Mouse (Mus musculus) thymus, postnatal 36 days (tissue): Measurements from ENCODE around the gene Trim17.
A peak's percentile ranks its signal among the peaks of the same experiment; 100 is the strongest.

Source experiments
- DNase-seq, 2 experiments: peaks; one replicate each; pipeline ENCODE4 v3.0.0; 2022; ENCODE audit warnings: mixed read lengths in 2 of 2

The Trim17 gene

DNA sequence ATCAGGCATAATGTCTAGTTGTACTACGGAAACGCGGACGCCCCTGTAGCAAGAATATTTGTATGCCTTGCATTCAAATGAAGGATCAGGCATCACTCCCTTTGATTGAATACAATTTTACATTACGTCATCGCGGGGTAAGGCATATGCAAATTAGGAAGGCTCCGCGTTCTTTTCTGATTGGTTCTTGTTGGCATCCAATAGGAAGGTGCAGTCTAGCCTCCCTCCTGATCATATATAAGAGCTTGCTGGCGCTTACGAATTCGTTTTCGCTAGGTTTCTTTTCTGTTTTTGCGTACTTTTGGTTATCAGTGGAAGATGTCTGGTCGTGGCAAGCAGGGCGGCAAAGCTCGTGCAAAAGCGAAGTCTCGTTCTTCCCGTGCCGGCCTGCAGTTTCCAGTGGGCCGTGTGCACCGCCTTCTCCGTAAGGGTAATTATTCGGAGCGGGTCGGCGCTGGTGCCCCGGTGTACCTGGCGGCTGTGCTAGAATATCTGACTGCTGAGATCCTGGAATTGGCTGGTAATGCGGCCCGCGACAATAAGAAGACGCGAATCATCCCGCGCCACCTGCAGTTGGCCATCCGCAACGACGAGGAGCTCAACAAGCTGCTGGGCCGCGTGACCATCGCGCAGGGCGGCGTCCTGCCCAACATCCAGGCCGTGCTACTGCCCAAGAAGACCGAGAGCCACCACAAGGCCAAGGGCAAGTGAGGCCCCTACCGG, at the start of gene Trim17, which contains the start of gene Hist3h2a:
Trim17 (plus strand) TSS at position 266 of the 723 bp plus-strand sequence.
Hist3h2a (plus strand) TSS at position 266 of the 723 bp plus-strand sequence.
- DNase-seq, result peak; percentile 80 to 81

DNA sequence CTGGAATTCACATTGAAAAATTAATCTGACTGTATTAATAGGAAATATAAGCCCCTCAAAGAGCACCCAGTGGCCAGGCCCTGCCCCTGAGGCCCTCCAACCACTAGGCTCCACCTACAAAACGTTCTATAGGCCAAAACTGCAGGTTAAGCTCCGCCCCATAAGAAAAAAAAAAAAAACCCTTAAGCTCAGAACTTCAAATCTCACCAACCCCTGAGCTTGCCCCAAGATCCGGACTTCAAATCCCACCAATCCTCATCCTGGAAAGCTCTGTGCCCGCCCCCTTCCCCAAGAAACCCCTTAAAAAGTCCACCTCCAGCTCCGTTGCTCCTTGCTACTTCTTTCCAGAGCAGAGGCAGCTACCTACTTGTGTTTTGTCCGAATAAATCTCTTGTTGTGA, 49.6 kb upstream of the Trim17 start:
- no peak for DNase-seq

DNA sequence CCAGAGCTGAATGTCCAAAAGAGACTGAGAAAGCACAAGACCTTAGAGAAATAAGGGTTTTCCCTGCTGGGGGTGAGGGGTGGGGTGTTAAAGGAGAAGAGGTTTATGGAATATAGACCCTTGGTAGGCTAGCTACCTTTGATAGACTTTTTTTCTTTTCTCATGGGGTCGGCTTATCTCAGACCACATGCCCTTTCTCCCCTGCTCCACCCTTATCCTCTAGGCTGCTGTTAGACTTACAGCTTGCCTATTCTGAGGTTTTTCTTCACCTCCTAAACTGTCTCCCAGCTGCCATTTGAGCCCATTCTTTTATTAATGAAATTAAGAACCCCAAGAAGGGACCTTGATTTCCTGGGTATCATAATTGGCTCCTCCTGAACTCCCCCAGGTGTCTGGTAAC, 40.7 kb upstream of the Trim17 start:
- DNase-seq, result no peak

DNA sequence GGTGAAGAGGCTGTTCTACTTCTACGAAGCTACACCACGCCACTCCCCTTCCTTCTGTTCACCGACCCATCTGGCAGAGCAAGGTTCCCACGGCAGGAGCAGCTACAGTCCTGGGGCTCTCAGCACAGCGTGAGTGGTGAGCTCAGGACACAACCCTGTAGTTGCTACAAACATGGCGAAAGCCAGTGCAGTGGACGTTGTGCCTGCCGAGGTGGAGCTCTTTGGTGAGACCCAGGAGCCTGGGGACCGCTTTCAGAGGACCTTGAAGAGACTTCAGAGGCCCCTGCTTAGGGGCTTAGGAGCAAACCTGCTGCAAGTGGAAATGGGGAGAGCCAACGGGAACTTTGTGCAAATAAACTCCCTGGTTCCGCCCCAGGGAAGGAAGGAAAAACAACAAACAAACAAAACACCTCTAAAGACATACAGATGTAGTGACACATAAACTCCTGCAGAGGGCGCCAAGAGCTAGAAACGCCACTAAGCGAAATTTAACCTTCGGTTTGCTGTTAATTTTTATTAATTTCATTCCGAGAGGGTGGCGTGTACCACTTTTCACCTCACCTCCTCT, 39.9 kb upstream of the Trim17 start:
- DNase-seq, result peak in 1 of 2 experiments; percentile 27

DNA sequence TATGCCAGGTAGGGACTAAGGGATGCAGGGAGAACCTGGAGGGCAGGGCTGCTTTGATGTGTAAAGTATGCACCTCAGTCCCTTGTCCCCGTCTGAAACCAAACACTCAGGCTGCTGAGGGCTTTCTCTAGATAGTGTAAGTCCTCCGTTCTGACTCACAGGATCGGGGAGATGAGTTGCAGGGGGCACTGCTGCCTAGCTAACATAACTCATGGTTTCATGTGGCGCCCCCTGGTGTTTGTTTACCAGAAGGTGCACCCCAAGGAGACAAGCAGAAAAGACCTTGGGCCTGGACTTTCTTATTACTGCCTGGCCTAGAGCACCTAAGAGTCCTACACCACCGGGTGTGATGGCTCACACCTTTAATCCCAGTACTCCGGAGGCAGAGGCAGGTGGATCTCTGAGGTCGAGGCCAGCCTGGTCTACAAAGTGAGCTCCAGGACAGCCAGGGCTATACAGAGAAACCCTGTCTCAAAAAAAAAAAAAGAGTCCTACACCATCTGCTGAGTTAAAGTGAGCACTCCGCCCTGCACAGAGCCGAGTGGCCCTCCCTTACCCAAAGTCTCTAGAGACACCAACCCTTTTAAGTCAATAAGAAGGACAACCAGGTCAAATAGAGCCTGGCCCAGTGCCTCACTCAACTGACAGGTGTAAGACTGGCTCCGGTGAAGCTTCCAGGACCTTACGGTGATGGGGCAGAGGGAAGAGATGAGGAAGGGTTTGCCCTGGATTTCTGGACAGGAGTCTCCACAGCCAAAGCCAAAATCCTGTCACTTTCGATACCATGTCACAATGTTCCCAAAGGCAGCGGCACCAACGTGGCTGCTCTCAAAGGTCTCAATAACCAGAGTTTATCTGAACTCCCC, 37.4 kb upstream of the Trim17 start:
- DNase-seq, result peak; percentile 76 to 78

DNA sequence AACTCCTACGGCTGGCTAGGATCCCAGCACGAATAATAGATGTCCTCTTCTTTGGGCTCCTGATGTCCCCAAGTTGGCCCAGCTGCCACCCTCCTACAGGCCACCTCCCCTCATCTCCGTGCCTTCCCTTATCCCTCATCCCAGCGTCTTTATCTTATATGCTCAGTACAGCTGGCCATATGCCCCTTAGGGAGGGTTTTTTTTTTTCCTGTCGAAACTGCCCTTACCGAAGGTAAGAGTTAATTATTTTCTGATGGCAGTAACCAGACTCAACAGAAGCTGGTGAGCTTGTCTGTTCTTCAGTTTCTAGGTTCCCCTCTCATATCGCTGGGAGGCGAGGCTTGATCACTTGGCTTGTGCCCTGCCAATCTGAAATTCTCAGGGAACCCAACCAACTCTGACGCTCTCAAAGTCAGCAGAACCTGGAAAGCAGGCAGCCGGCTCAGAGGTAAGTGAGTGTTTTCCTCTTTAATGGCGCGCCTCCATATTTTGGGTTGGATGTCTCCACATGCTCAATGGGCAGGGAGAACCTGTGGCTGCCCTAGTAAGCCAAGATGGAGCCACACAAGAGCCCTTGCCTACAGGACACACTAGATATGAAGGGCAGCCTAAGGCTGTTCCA, 36.6 kb upstream of the Trim17 start, which contains the start of gene Btnl10:
Btnl10 (plus strand) TSS at position 164 of the 622 bp plus-strand sequence.
- DNase-seq, result no peak

DNA sequence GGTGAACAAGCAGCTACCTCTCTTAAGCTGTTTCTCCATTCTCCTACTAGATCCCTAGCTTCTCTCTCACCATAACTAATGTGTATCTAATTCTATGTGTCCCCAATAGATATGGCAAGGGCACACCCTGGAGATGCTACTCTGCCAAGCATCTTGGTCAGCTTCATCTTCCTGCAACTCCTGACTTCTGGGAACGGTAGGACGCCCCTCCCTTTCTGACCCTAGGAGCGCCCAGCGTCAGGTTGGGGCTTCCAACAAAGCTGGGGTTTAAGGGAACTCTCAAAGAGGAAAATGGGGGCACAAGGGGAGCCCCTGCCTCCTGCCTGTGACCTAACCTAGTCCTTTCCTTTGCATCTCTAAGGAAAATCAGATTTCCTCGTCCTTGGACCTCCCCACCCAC, 35.7 kb upstream of the Trim17 start:
- DNase-seq, result no peak

DNA sequence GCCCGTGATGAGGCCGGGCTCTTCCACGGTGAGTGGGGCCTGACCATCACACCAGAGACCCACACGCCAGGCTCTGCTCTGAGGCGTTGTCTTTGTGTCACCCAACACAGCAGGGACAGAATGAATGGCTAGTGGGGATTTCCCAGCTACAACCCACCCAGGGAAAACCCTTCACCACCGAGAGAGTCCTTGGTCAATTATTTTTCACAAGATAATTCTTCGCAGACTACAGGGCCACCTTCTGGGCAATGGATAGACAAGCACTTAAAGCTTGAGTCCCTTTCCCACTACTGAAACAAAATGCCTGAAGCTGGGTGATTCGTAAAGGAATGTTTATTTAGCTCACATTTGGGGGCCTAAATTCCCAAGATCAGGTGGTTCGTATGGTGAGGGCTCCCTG, 32.1 kb upstream of the Trim17 start:
- DNase-seq, result no peak

DNA sequence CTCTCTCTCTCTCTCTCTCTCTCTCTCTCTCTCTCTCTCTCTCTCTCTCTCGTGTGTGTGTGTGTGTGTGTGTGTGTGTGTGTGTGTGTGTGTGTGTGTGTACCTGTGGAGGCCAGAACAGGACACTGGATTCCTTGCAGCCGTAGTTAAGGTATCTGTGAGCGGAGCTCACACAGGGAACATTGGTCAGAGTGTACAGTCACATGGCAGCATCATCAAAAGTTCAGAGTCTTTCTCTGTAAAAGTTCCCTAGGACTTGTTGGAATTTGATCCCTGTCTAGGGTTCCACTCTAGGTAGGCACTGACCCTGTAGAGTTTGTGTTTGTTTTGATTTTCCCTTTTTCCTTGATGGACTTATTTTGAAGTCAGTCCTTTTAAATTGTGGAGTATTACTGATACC, 27.8 kb upstream of the Trim17 start:
- no peak for DNase-seq

DNA sequence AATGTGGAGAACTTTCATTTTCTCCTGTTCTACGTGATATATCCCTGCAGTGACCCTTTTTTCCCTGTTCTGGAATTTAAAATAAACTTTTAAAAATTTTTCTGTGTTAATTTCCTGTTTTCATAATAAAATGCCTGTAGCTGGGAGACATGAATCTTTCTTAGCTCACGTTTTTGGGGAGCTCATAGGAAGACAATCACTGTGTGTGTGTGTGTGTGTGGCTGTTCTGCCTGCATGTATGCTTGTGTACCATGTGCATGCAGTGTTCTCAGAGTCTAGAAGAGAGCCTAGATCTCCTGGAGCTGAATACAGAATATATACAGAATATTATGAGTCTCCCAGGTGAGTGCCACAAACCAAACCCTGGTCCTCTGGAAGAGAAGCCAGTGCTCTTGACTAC, 27.4 kb upstream of the Trim17 start:
- DNase-seq, result no peak

DNA sequence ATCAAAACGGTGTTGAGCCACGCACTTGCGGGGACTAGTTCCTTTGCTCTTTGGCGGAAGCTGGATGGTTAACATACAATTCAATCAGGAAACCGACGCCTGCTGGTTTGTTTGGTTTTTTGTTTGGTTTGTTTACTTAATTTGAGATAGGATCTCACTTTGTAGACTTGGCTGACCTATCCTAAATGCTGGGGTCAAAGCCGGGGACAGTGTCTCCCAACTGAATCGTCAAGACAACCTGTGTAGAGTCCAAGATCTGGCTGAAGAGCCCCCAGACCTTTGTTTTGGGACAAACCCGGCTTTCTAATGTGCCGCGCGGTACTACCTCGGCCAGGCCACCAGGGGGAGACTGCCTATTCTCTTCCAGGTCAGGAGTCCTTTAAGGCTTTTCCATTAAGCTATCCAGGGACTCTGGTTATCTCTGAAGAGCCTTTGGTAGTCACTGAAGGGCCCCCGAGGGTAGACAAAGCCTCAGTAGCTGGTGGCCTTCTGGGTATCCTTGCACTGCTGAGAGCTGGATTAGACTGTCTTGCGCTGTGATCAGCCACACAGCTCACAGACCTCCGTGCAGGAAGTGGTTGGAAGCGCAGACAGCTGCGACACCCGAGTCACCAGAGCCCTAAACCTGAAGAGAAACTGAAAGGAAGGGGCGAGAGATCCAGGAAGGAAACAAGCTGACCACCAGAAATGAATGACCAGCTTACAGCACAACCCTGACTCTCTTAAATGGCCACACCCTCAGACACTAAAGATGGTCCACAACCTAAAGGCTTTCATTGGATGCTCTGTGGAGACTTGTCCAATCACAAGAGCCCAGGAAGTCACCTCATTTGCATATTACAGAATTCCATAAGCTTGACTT, 26.5 kb upstream of the Trim17 start:
- DNase-seq, result peak; percentile 75 to 78

DNA sequence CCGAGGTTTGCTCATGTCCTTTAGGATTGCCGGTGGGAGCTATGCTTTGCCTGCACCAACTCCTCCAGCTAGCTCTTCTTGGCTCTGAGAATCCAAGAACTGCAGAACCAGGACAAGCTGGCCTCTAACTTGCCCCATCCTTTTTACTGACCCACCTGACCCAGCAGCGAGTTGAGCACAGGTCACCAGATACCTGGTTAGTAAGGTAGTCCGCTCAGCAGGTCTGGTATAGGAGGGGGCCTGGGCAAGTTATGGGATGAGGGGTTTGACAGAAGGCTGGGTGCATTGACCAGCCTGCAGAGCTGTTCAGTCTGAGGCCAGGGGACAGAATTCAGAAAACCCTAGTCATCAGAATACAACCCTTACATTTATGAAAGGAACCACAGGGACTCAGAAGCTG, 25.4 kb upstream of the Trim17 start:
- no peak for DNase-seq

DNA sequence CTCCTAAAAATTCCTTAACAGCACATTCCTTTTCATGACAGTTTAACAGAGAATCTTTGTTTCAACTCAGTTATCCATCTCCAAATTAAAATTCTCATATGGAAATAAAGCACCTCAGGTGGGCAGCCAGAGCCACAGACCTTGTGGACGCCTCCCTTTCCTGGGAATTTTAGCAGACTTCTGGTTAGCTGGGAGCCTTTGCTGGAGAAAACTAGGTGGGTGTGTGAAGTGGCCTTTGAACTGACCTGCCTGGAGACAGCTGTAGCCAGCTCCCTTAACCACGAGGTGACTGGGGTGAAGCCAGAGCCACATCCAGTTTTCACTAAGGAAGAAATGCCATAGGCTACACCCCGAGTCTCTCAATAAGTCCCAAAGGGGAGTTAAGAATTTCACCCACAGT, 24.8 kb upstream of the Trim17 start:
- no peak for DNase-seq

DNA sequence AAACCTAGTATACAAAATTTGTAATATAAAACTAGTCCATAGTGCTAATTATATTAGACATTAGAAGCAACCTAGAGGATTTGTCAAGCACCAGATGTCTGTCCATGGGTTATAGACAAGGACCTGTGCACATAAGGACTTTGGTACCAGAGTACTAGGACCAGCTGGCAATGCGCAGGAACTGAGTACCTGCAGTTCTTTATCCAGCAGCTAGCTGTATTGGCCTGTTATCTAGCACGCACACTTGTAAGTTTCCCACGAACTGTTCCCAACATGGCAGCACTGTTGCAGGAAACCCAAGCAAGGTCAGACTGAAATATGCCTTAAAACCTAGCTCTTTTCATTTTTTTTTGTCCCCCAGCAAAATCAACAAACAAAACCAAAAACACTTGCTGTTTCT, 24.2 kb upstream of the Trim17 start:
- no peak for DNase-seq

DNA sequence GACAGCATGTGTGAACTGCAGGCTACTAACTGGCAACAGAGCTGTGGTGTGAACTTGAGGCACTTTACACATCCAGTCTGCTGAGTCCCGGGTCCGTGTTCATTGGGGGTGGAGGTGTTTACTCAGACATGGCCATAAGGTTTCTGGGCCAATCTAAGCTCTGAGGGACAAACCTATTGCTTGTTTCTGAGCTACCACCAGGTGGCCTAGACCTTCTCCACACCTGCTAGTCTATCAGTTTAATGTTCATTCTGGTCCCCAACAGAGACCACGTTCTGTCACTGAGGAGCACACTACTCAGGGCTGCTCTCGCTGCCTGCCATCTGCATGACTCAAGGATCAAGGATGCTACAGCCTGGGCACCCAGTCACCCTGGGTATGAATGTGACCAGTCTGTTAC, 22.9 kb upstream of the Trim17 start:
- no peak for DNase-seq

DNA sequence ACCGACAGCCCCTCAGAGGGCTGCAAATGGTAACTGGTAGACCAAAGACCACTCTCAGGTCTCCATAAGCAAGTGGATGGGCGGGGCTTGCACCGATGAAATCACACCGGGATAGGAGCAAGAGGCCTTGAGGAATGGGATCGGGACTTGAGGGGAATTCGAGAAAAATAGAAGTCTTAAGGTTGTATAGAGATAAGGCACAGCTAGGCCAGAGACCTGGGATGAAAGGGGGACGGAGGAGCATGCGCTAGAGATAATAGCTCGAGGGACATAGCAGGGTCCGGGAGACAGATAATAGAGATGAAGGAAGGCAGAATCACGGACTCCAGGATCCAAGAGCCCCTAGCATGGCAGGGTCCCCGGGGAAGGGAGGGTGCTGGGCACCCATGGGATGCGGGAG, 16.6 kb upstream of the Trim17 start:
- DNase-seq, result no peak

DNA sequence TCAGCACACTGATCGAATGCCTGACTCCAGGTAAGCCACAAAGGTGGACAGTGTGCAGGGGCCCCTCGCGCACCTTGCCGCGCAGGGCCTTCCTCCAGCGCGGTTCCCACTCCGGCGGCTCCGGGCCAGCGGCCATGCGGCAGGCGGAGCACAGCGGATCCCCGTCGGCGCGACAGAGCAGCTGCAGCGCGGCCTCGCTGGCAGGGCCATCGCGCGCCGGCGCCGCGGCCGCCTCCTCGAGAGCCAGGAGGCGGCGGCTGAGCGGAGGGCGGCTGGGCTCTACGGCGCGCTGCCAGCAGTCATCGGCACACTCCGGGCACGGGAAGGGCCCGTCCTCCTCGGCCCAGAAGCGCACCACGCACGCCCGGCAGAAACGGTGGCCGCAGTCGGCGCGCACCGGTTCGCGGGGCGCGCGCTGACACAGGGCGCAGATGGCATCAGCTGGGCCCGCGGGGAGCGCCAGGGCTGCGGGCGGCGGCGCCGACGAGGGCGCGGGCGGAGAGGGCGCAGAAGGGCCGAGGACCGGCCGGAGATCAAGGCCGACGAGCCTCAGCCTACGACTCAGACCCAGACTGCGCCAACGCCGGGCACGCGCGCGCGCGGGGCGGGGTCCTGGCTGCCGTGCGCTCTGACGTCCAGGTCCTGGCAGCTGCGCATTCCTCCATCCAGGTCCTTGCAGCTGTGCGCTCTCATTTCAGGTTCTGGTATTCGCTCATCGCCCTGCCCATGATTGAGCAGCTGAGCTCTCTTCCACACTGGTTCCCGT, 16.0 kb upstream of the Trim17 start, which contains the start of gene Rnf187:
Rnf187 (minus strand) TSS at position 595 of the 766 bp plus-strand sequence.
- DNase-seq, result peak; percentile 89

DNA sequence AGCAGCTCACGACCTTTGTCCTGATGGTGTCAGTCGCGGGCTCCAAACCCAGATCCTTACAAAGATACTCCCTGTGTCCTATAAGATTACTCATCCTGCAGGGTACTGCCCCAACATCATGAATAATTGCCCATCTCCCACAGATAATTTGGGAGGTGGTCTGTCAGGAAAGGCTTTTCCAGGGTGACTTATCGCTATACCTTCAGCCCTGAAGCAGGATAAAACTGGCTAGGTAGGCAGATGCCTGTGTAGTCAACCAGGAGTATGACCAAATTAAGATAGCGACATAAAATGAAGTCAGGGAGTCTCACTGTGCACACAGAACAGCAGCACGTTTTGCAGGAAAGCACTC, 15.4 kb upstream of the Trim17 start:
- DNase-seq, result no peak

DNA sequence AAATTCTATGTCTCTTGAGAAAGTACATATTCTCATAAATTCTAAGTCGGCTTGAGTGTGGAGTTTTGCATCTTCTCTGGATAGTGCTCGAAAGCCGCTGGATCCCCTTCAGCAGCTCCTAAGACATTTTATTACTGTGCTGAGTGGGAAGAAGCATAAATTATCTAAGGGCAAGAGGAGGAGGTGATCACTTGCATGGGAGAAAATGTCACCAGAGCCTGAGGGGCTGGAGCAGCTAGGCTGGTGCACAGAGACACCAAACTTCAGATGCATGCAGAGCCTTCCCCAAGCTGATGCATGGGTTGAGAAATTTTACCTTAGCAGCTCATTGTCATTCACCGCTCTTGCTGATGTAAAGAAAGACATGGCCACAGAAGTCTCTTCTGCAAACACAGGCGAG, 10.3 kb upstream of the Trim17 start:
- no peak for DNase-seq

DNA sequence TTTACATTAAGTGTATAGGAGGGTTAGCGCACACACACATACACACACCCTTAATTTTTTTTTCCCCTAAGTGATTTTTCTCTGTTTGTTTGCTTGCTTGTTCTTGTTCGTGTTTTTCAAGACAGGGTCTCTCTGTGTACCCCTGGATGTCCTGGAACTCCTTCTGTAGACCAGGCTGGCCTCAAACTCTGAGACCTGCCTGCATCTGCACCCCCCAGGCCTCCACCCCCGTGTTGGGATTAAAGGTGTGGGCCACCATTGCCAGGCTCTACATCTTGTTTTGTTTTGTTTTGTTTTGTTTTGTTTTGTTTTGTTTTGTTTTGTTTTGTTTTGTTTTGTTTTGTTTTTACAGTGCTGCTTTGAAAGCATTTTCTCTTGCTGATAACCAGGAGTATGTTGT, 7.2 kb upstream of the Trim17 start:
- DNase-seq, result no peak

DNA sequence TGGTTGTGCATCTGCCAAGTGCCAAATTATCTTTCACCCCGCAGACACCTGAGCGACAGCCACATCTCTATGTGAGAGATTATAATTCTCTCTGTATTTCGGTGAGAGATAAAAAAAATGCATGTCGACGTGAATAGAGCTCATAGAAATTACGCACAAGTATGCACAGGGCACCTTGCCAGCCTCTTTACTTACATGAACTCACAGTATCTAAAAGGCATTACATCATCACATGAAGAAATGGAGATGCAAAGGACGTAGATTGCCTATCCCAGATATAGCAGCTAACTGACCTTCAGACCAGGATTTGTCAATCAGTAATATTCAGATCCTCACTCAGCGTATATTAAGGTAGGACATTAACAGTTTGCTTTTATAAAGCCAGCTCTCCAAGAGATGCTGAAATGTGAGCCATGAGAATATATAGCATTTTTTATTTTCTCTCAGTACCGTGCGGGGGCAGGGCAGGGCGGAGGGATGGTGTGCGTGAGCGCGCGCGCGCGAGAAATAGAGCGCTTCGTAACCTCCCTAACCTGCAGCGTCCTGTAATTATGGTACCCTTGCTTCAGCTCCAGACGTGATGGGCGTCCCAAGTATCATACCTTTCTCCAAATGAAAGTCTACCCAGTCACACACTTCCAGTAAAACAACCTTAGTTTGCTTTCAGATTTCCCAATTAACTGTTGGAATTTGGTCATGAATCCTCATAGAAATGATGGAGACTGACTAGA, 6.5 kb upstream of the Trim17 start:
- peak; percentile 49 to 65 for DNase-seq
